Mouse (Mus musculus): ENCODE data around the gene Parp16. TPM values are rescaled to one million over a fixed set of nuclear protein-coding genes. Genes with fewer than 3 reads are reported as not detected.
A peak's percentile ranks its signal among the peaks of the same experiment; 100 is the strongest.
"Not testable (repeated sequence)": the region's sequence is repeated elsewhere in the genome, so short reads cannot be mapped to it uniquely, and the experiment has no call there.

The Parp16 gene
- polyA plus RNA-seq, 1 experiment from 2014 or later, result 5.1 TPM

DNA sequence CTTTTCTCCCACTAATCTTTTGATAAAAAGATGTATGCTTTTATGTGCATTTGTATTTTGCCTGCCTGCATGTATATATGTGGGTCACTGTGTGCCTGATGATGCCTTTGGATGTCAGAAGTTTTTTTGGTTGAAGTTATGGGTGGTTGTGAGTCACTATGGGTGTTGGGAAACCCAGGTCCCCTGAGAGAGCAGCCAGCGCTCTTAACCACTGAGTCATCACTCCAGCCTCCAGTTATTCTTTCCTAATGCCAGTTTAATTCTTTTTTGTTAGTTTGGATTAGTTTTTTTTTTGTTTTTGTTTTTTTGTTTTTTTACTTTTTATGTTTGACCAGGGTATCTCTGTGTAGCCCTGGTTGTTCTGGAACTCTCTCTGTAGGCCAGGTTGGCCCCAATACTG lies 5.5 kb downstream of the Parp16 start:
- peak overlapping the region; percentile 78; the same call in 1 of the 2 replicates for H3K27ac ChIP-seq
- H3K4me1 ChIP-seq, result peaks cover 12% of the 10 kb centered on the region
- no peak for ATAC-seq
- H3K4me2 ChIP-seq, result no peak overlapping the region
- H3K36me3 ChIP-seq (ENCODE audit: poor library complexity, severe bottlenecking), result no peaks in the 10 kb centered on the region
- no peaks in the 10 kb centered on the region for H3K27me3 ChIP-seq
- H3K9me3 ChIP-seq (replicated peaks), result no peaks in the 10 kb centered on the region
- WGBS, result 86% methylated on average over 1 of the region's 1 CpGs
- H3K9ac ChIP-seq, result no peak overlapping the region
- H3K4me3 ChIP-seq, result no peak overlapping the region

GRCm38 (mm10) chr9:65201021-65201380 lies 5.8 kb downstream of the Parp16 start:
- no peak for ATAC-seq

GRCm38 (mm10) chr9:65201381-65202164 lies 6.4 kb downstream of the Parp16 start:
- no peaks in the 10 kb centered on the region for H3K36me3 ChIP-seq (ENCODE audit: poor library complexity, severe bottlenecking)
- H3K9ac ChIP-seq, result peak overlapping the region; percentile 64
- peaks cover 5% of the 10 kb centered on the region; the same call in 1 of the 2 replicates for H3K4me1 ChIP-seq
- under 1% methylated on average over 18 of the region's 18 CpGs for WGBS
- H3K4me2 ChIP-seq, result peak overlapping the region; percentile 64
- H3K9me3 ChIP-seq (replicated peaks), result no peaks in the 10 kb centered on the region
- peak overlapping the region; percentile 42 for H3K4me3 ChIP-seq
- peak; percentile 93 for ATAC-seq
- peak overlapping the region; percentile 78 for H3K27ac ChIP-seq
- no peaks in the 10 kb centered on the region for H3K27me3 ChIP-seq

More at GRCm38 (mm10) chr9:65201021-65201380, 5.8 kb downstream of the Parp16 start:
- WGBS, result 52% methylated on average over 3 of the region's 3 CpGs
- Histone ChIP-seq H3K4me3 (no peak overlapping the region), H3K27me3 (no peaks in the 10 kb centered on the region), H3K9ac (no peak overlapping the region), H3K4me2 (no peak overlapping the region), H3K9me3 (replicated peaks) (no peaks in the 10 kb centered on the region), H3K36me3 (ENCODE audit: poor library complexity, severe bottlenecking) (no peaks in the 10 kb centered on the region), H3K4me1 (peaks cover 8% of the 10 kb centered on the region), H3K27ac (peak overlapping the region; percentile 78)

DNA sequence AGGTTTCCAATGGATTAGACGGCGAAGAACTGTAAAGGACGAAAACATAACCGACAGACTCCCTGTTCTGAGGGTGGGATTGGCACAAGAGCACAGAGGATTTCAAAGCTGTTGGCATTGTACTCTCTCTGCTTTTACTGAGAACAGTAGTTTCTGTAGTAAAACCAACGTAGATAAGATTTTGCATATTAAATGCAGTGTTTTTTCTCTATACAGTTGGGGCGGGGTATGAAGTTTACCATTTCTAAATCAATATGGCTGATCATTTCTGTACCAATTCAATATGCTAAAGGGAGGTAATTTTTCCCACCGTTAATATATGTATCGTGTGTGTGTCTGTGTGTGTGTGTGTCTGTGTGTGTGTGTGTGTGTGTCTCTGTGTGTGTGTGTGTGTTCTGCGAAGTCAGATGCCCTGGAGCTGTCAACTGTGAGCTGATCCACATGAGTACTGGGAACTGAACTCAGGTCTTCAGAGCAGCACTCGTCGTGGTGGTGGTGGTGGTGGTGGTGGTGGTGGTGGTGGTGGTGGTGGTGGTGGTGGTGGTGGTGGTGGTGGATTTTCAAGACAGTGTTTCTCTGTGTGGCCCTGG lies 7.1 kb downstream of the Parp16 start:
- Histone ChIP-seq H3K36me3 (ENCODE audit: poor library complexity, severe bottlenecking) (no peaks in the 10 kb centered on the region), H3K9me3 (replicated peaks) (no peaks in the 10 kb centered on the region), H3K4me1 (no peaks in the 10 kb centered on the region; the same call in 1 of the 2 replicates), H3K9ac (peak overlapping the region; percentile 64), H3K27me3 (no peaks in the 10 kb centered on the region), H3K4me3 (peak overlapping the region; percentile 42), H3K27ac (peak overlapping the region; percentile 78), H3K4me2 (peak overlapping the region; percentile 64)
- WGBS, result 27% methylated on average over 11 of the region's 11 CpGs
- peak; percentile 52 for ATAC-seq

DNA sequence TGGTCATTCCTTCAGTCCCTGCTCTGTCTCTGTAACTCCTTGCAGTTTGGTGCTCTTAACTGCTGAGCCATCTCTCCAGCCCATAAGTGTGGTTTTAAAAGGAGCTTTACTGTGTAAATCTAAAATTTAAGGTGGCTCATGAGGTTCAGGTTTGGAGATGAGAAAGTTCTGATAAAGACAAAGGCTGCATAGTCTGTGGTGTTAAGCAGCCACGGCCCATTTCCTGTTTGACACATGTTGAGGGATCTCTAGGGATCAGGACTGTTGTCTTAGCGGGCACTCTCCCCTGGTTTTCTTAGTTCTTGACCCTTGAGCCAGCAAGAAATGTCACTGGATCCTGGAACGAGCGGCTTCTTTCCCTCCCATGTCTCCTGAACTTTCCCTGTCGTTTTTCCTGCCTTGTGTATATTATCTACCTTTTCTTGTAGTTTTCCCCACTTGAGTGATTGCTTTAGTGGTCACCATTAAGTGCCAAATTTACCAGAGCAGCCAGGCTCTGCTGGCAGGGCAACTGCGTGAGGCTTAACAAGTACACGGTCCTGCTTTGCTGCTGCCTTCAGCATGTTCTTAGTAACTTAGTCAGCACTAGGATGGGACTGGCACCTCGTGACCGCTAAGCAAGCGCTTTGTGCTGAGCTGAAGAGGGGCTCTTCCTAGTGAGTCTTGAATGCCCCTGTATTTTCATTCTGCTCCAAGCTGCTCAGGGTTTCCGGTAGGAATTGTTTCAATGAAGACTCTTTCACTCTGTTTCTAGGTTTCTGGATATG lies 10.1 kb downstream of the Parp16 start:
- Histone ChIP-seq H3K9ac (no peak overlapping the region), H3K4me1 (no peaks in the 10 kb centered on the region; the same call in 1 of the 2 replicates), H3K4me3 (no peak overlapping the region), H3K9me3 (replicated peaks) (no peaks in the 10 kb centered on the region), H3K27ac (no peak overlapping the region), H3K36me3 (ENCODE audit: poor library complexity, severe bottlenecking) (no peaks in the 10 kb centered on the region), H3K4me2 (no peak overlapping the region), H3K27me3 (no peaks in the 10 kb centered on the region)
- ATAC-seq, result no peak
- 78% methylated on average over 11 of the region's 11 CpGs for WGBS

DNA sequence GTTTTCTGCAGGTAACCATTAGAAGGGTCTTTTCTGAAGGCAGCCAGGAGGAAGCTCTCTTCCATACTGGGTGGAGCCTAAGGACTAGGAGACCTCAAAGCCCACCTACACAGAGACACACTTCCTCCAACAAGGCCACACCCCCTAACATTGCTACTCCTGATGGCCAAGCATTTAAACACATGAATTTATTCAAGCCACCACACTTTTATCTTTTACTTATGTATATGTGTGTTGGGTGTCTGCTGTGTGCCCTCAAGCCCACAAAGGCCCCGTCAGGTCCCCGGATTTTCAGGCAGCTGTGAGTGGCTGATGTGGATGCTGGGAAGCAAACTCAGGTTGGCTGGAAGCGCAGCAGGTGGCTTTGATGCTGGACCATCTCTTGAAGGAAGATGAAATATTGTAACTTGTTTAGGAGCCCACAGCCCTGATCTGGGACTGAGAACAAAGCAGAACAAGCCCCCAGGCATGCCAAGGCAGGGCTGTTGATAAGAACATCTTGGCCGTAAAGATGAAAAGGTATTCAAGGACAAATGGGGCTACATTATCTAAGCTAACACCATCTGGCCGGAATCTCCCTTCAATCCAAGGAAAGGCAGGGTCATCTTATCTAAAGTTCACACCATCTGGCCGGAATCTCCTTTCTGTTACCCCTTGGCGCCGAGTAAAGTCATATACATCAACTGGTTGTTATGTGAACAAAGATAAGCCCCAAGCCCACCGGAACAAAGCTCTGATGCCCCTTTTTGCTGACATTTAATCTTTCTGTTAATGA lies 12.1 kb downstream of the Parp16 start:
- H3K9me3 ChIP-seq (replicated peaks); H3K36me3 ChIP-seq (ENCODE audit: poor library complexity, severe bottlenecking); H3K27me3 ChIP-seq; H3K4me2 ChIP-seq; H3K9ac ChIP-seq; H3K4me1 ChIP-seq; ATAC-seq; H3K27ac ChIP-seq; H3K4me3 ChIP-seq: not testable (repeated sequence)
- 94% methylated on average over 9 of the region's 9 CpGs for WGBS

GRCm38 (mm10) chr9:65208293-65209179 lies 13.4 kb downstream of the Parp16 start:
- ATAC-seq, result no peak
- H3K9me3 ChIP-seq (replicated peaks), result no peaks in the 10 kb centered on the region
- no peak overlapping the region for H3K4me3 ChIP-seq
- H3K27me3 ChIP-seq, result no peaks in the 10 kb centered on the region
- H3K9ac ChIP-seq, result no peak overlapping the region
- H3K4me2 ChIP-seq, result no peak overlapping the region
- H3K27ac ChIP-seq, result no peak overlapping the region
- WGBS, result 91% methylated on average over 32 of the region's 32 CpGs
- H3K4me1 ChIP-seq, result no peaks in the 10 kb centered on the region
- no peaks in the 10 kb centered on the region for H3K36me3 ChIP-seq (ENCODE audit: poor library complexity, severe bottlenecking)

- no peak for ATAC-seq
- no peaks in the 10 kb centered on the region for H3K36me3 ChIP-seq (ENCODE audit: poor library complexity, severe bottlenecking)
- H3K9me3 ChIP-seq (replicated peaks), result no peaks in the 10 kb centered on the region
- H3K4me3 ChIP-seq, result no peak overlapping the region
- no peak overlapping the region for H3K4me2 ChIP-seq
- no peaks in the 10 kb centered on the region for H3K27me3 ChIP-seq
- H3K4me1 ChIP-seq, result peaks cover 11% of the 10 kb centered on the region
- 0 out of 2 replicates have a peak overlapping the region, but pooled peaks have one; percentile 12 for H3K9ac ChIP-seq
- no peak overlapping the region for H3K27ac ChIP-seq
- 58% methylated on average over 1 of the region's 1 CpGs for WGBS
These were observed 16.4 kb downstream of the Parp16 start for GRCm38 (mm10) chr9:65211598-65211997.

DNA sequence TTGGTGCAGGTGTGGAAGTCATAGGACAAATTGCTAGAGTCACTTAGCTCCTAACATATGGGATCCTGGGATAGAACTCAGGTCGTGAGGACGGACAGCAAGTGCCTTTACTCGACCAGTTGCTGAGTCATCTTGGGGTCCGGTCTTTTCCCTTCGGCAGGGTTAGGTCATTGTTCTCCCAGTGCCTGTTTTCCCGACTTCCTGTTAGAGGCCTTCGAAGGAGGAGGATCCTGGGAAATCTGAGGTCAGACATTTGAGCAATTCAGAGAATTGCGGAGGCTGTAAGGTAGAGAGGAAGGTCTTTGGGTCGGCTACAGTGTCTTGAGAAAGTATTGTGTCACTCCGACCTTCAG lies 19.2 kb downstream of the Parp16 start:
- Histone ChIP-seq H3K4me3 (peak overlapping the region; percentile 66), H3K36me3 (ENCODE audit: poor library complexity, severe bottlenecking) (no peaks in the 10 kb centered on the region), H3K27ac (peak overlapping the region; percentile 75), H3K9ac (peak overlapping the region; percentile 83), H3K4me1 (peaks cover 15% of the 10 kb centered on the region), H3K9me3 (replicated peaks) (no peaks in the 10 kb centered on the region), H3K4me2 (peak overlapping the region; percentile 92), H3K27me3 (no peaks in the 10 kb centered on the region)
- WGBS, result 14% methylated on average over 10 of the region's 10 CpGs
- no peak for ATAC-seq

- Histone ChIP-seq H3K4me3 (peak overlapping the region; percentile 66), H3K27me3 (no peaks in the 10 kb centered on the region), H3K4me1 (peaks cover 15% of the 10 kb centered on the region), H3K9ac (peak overlapping the region; percentile 83), H3K27ac (peak overlapping the region; percentile 75), H3K9me3 (replicated peaks) (no peaks in the 10 kb centered on the region), H3K4me2 (peak overlapping the region; percentile 92), H3K36me3 (ENCODE audit: poor library complexity, severe bottlenecking) (no peaks in the 10 kb centered on the region)
- ATAC-seq, result peak; percentile 96
- WGBS, result under 1% methylated on average over 59 of the region's 59 CpGs
These were observed 19.8 kb downstream of the Parp16 start for GRCm38 (mm10) chr9:65214778-65215493.

Measured in forebrain, embryonic 13.5 days (tissue).